Mouse (Mus musculus): ENCODE results near the gene Zdhhc13.

Zdhhc13 gene

DNA sequence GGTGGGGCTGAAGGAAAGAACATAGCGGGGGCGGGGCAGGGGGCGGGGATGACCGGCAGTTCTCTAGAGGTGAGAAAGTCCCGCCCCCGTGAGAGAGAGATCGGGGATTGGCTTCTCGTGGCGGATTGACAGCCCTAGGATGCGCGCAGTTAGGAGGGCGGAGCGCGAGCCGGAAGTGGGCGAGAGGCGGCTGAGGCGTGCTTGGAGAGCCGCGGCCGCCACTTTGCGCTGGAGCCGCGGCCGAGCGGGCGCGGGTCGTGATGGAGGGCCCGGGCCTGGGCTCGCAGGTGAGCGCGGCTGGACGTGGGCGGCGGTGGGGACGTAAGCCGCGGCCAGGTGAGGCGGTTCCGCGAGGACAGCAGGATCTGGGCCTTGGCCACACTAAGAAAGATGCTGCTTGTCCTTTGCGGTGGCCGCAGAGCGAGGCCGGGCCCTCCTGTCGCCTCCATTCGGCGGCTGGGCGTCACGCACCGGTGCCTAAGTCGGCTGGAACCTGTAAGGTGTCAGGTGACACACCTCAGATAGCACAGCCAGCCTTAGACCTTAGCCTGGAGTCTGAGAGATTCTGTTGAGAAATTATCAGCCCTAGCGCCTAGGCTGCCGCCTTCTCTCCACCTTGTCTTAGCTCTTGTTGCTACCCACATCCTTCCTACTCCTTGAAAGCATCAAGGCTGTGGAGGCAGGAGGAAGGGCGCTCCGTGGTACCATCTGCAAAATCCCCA lies at the start of gene Zdhhc13:
TSS of gene Zdhhc13 (plus strand) at position 153 of the 722 bp plus-strand sequence.
- peak; percentile 90 for DNase-seq (ENCODE audit: low spot score)

DNA sequence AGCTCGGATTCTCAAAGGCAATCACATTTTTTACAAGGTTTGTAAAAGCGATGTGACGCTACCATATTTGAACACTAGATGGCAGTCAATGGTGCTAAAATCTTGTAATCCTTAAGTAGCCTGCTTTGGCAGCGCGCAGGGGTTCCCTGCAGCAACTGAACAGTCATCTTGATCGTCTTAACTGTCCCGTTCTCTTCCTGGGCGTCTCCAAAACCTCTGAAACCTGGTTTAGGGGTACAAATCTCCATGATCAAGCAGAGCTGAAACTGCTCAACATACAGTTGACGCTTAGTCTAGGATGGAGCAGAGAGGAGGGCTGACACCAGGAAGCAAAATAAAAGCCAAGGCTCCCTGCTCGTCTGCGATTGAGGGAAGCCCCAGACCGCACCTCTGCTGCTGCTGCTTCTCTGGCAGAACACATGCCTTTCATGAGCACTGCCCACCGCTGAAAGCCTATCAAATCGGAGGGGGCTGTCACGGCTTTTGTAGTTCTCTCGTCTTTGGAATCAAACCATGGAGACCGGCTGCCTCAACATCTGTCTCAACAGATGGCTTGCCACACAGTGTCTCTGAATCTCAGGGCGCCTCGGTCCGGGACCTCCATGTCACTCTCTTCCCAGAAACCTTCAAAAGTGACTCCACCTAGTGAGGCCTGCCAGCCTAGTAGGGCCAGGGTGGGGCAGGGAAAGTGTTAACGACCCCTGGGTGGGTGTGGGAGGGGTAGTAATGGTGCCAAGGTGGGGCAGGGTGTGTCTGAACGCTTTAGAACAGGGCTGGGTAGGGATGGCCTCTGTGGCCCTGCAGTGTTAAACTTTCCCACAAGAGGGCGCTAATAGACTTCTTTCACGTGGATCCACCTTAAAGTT lies 39.3 kb upstream of the Zdhhc13 start:
- DNase-seq (ENCODE audit: low spot score), result peak; percentile 61

DNA sequence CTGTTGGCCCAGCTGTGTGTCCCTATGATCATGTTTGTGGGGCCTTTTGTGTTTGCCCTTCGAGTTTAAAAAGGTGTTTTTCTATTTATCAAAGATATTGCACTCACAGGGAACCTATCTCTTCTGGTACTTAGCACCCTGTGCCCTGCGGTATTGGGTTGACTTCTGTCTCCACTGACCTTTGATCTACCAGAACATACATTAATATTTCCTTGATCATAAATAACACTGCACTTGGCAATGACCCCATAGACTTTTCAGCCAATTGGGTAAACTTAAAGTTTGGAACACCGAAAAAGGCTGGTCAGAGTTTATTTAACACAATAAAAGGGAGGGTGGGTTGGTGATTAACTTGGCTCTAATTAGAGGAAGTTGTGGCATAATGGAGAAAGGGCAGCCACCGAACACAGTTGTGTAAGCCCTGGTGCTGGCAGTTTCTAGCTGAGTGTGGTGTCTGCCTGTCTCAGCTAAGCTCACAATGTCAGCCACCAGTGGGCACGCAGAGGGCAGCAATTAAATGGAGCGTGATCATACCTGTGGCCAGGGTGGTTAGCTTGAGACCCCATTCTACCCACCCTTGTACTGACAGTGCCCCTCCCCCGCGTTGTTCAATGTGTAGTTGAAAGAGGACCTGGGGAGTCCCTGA lies 38.5 kb upstream of the Zdhhc13 start:
- no peak for DNase-seq (ENCODE audit: low spot score)

DNA sequence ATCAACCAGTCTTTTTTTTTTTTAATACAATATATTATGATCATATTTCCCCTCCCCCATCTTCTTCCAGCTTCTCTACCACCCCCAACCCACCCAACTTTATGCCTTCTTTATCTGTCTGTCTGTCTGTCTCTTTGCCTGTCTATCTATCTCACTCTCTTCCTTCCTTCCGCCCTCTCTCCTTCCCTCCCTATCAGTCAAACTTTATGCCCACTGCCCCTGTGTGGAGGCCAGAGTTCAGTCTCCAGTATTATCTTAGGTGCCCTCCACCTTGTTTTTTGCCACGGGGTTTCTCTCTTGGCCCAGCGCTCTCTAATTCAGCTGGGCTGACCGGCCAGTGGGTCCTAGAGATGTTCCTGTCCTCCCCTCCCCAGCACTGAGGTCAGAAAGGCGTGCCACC lies 37.6 kb upstream of the Zdhhc13 start:
- no peak for DNase-seq (ENCODE audit: low spot score)

DNA sequence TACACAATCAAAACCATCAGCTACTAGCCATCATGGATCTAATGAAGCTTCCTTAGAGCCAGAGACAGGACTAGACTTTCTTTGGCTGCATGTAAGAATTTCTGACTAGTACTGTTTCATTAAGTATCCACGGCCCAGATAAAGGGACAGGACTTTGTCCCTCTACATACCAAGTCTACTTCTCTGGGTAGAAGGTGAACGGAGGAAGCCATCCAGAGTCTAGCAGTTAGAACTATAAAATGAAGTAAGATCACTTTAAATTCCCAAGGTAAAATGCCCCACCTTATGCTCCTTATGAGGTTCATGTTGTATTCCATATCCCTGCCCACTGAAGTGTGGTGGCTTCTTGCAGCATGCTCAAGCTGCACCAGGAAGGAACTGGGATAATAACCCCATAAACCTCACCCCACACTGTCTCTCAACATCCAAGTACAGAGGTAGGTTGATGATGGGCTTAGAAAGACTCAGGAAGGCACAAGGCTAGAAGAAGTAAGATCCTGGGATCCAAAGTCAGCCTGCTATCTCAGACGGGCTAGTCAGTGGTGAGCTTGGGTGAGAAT lies 34.3 kb upstream of the Zdhhc13 start:
- no peak for DNase-seq (ENCODE audit: low spot score)

DNA sequence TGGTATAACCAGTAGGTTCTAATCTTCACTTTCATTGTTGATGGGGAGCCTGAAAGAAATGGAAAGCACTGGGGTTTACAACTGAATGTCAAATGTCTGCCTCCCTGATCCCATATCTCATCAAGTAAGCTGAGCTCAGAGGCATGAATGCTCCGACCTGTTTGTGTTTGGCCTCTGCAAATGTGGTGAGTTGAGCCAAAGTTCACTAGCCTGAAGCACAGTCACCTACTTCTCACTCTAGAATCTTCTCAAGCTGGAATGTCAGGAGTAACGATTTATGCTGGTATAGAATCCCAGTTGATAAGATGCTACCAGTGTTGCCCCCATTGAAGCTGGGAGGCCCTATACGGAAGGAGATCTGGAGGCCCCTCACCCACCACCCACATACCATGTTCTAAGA lies 33.0 kb upstream of the Zdhhc13 start:
- DNase-seq (ENCODE audit: low spot score), result no peak

DNA sequence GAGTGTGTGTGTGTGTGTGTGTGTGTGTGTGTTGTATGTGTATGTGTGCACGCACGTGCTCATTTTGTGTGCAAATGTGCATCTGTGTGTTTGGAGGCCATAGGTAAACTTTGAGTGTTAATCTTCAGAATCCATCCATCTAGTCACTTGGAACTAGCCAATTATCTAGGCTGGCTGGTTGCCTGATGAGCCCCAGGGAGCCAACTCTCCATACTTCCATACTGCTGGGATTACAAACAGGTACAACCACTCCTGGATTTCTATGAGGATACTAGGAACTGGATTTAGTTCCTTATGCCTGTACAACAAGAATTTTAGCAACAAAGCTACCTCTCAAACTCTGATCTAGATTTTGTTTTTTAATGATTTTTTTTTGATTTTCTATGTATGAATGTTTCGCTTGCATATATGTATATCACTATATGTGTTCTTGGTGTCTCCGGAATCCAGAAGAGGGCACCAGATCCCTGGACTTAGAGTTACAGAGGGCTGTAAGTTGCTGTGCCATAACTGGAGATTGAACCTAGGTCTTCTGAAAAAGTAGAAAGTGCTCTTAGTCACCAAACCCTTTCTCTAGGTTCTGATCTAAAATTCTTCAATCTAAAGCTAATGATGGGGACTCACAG lies 32.4 kb upstream of the Zdhhc13 start:
- no peak for DNase-seq (ENCODE audit: low spot score)

DNA sequence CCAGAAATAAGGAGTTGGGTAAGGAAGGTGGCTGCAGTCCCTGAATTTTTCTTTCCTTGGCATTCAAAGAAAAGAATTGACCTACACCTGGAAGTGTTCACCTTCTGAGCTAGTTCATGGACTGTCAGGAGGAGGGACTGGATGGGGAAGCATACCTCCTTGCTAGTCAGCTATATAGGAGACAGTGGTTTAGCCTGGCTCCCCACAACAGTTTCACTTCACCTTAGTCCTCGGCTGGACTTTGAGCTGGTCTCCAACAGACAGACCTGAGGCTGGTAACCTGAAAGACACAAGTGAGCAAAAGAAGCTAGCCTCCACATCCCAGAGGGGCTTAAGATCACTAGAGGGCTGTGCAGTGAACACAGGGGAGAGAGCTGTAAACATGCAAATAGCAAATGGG lies 30.7 kb upstream of the Zdhhc13 start:
- no peak for DNase-seq (ENCODE audit: low spot score)

DNA sequence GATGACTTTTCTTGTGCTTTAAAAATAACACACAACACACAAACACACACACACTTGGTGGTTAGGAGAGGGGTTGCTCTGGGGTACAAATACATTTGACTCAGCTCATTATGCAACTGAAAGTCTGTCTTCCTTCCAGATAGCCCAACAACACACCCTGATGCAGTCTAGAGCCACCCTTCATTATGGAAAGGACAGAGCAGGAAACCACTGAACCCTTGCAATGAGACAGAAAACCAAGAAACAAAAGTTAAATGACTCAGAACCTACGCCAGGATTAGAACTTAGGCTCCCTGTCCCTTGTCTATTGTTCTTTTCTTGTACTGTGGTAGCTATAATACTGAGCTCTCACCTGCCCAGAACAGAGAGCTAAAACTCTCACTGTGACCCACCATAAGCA lies 28.0 kb upstream of the Zdhhc13 start:
- no peak for DNase-seq (ENCODE audit: low spot score)

DNA sequence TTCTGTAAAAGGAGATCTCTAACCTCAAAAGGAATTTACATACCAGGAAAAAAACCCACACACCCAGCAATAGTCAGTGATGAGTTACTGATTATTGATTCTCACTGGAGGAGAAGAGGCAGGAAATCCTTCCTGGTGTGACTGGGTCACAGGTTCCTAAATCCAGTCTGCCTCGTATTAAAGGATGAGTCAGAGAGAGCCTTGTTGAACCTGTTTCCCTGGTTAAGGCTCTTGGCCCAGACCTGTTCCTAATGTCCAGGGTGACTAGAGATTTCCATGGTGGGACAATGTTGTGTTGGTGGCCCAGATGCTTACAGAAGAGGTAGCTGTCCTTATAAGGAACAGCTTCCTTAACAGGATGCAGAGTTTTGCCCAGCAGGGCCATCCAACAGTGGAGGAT lies 26.5 kb upstream of the Zdhhc13 start:
- DNase-seq (ENCODE audit: low spot score), result no peak

DNA sequence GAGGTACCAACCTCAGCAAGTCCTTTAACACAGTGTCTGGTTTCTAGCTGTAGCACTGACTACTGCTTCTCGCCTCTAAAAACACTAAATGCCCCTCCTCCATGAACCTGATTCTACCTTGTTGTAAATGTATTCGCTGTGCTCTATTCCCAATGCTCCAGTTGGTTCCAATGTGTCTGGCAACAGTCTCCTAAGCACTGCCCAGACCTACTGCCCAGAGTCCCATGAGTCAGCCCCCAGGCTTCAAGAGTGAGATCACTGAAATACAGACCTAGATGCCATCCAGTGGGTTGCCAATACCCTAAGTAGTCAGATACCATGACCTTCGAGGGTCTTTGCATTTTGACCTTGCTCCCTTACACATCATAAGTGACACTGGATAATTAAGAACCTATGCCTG lies 26.1 kb upstream of the Zdhhc13 start:
- DNase-seq (ENCODE audit: low spot score), result no peak

DNA sequence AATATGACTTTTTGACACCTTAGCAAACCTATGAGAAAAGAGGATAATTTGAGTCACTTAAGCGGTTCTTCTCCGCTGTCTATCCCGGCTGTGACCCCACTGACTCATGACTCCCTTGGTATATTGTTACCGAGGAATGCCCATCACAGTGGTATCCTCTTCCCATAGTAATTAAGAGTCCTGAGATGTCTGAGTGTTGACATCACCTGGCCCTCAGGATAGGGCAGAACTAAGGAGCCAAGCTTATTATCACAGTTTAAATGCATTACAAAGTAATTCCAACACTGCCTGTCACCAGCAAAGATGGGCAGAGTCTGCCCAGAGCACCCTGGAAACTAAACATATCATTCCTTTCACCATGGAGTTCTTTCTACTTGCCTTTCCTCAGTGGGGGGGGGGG lies 22.8 kb upstream of the Zdhhc13 start:
- DNase-seq (ENCODE audit: low spot score), result no peak

DNA sequence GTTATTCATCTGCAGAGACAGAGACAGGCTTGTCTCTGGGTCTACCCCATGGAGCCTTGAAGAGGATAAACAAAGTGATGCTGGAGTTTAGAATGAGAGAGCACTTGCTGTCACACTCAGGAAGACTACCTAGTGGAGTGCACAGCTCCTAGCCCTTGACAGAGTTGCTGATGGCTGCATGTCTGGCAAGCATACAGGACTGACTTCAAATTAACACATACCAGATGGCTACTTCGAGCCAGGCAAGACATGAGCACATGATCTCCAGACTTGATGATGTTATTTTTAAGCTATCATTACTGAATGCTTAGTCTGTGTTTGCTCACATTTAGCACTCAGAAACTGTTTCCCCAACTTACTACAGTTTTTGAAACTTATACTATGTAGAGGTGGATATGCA lies 19.1 kb upstream of the Zdhhc13 start:
- no peak for DNase-seq (ENCODE audit: low spot score)

DNA sequence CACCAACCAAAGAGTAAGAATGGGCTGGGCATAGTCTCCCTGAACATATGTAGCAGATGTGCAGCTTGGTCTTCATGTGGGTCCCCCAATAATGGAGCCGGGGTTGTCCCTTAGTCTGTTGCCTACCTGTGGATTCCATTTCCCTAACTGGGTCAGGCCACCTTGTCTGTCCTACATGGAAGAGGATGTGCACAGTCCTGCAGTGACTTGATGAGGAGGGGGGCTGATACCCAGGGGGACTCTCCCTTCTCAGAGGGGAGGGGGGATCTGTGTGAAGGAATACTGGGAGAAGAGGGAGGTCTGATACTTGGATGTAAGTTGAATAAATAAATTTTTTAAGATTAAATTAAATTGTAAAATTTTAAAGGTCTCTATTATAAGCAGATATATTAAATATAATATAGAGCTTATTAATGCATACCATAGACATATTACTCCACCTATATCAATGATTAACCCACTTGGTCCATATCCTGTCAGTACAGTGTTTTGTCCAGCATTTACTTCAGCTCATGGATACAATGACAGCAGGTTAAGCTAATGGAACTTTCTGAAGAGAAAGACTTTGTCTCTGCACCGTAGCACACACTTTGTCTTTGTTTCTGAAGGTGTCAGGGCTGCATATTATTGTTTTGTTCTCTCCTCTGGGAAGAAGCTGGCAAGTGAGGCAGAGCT lies 16.6 kb upstream of the Zdhhc13 start:
- DNase-seq (ENCODE audit: low spot score), result no peak

DNA sequence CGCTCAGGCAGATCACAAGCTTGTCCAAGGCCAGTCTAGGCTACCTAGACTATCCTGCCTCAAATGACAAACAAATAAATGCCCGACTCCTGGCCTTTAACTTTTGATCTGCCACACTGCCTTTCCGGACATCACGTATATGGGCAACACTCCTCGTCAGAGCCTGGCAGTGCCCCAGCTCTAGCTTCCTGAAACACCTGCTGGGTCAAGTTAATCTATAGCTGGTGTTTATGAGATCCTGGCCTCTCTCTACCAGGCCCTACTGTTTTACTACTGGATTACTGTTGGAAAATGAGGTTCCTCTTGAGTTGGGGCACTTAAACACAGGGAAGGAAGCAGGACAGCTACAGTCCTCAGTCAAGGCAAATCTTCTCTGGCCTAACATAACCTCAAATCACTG lies 15.5 kb upstream of the Zdhhc13 start:
- no peak for DNase-seq (ENCODE audit: low spot score)

DNA sequence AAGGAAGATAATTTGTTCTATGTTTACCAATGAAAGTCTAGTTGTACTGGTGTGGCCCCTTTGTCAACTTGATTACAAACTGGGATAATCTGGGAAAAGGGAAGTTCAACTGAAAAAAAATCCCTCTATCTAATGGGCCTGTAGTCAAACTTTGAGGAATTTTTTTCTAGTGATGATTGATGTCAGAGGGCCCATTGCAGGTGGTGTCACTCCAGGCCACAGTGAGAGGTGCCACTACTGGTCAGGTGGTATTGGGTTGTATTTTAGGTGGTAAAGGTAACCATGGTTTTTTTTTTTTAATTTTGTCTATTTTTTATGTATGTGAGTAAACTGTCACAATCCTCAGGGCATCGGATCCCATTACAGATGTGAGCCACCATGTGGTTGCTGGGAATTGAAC lies 14.2 kb upstream of the Zdhhc13 start:
- no peak for DNase-seq (ENCODE audit: low spot score)

DNA sequence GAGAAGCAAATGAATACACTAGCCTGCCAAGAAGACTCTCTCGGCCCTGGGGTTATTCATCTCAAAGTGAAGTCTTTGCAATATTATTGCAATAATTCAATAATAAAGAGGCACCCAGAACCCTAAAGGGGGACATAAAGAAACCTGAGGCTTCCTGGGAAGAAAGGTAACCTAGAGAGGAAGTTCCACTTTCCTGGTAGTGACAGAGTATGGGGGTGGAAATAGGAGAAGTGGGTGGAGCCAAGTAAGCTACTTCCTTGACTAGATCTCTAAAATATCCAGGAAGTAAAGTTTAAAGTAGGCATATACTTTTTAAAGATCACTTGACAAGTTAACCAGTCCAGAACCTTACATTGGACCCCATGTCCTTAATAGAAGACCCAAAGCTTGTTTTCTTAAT lies 13.4 kb upstream of the Zdhhc13 start:
- DNase-seq (ENCODE audit: low spot score), result no peak

DNA sequence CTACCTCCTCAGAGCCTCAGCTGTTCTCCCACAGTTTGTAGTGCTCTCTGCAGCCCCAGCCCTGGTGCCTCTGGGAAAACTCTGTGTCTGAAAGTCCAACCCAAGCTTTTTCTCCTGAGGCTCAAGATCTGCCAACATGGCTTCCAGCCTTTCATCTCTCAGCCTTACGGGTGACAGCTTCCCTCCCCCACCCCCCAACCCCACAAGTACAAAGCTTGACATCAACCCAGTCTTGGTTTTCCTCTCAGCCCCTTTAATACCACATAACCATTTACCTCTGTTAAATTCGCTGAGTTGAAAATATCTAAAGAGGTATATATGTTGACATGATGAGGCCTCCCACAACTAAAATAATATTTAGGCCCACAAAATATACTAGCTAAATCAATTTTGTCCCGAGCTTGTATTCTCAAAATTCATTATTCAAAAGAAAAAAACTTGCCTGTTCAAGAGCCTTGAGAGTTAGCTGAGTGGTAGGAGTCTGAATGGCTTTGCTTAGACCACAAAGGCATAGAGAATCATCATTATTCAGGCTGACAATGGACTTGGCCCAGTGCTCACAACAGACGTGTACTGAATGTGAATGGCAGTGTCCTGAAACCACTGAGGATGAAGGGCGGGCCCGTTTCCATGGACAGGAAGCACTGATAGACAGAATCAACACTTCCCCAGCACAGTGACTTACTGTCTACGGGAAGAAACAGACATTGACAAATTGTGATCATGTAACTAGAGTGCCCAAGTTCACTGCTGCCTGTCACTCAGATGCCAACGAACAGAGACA lies 10.9 kb upstream of the Zdhhc13 start:
- DNase-seq (ENCODE audit: low spot score), result no peak

DNA sequence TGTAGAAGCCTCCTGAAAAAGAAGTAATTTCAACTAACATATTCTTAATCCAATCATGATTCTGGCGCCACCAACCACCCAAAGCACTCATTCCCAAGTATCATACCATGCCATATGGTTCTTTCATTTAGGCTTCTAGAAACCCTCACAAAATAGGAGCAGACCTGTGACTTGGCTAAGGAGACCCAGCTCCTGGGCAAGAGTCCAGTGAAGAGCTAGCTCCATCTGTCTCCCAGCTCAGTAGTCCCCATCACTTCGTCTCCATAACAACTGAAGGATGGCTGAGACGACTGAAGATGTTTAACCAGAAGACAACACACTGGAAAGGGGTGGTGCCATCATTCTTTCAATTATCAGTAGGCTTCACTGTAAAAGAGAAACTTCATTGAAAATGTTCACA lies 9.7 kb upstream of the Zdhhc13 start:
- DNase-seq (ENCODE audit: low spot score), result no peak

DNA sequence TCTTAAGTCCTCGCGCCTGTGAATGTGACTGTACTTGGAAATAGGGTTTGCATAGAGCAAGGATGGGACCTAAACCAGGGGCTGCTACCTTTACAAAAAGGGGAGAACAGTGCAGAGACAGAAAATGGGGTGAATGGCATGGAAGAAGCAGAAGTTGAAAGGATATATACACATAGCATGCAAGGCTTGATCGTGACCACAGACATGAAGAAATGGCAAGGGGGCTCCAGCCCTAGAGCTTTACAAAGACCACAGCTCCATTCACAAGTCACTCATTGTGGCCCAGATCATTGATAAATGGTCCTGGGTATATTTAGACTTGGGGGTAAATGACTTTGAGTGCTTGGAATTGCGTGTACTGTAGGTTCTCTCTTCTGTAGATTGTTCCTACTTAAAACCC lies 6.4 kb upstream of the Zdhhc13 start:
- no peak for DNase-seq (ENCODE audit: low spot score)

Data from ovary, postnatal 36 days (tissue).